Mouse (Mus musculus) CH12.LX (cell line): Measurements from ENCODE around the gene Bnipl. TPM values are rescaled to one million over a fixed set of nuclear protein-coding genes. Genes with fewer than 3 reads are reported as not detected.

Source experiments
- DNase-seq: peaks from one replicate; pipeline ENCODE4 v3.0.0-alpha.2; 2013; ENCODE audit errors: extremely low read depth
- H3K27ac ChIP-seq: 2 replicates; pipeline ENCODE4 v1.5.1; 2012; ENCODE audit warnings: low read depth, mild to moderate bottlenecking, control low read depth, moderate library complexity; ENCODE audit not compliant: insufficient read depth
- H3K27me3 ChIP-seq: replicated peaks from 2 replicates; pipeline ENCODE3; 2012; ENCODE audit warnings: inconsistent platforms
- H3K36me3 ChIP-seq, 2 experiments: replicated peaks in 1 of 2; 2 replicates each; pipeline versions ENCODE3 to v1.6.1; 2012; ENCODE audit warnings: inconsistent platforms in 1 of 2, low read length in 1 of 2, mild to moderate bottlenecking in 1 of 2, mixed read lengths in 1 of 2, moderate library complexity in 1 of 2; ENCODE audit not compliant: control insufficient read depth in 1 of 2, insufficient read depth in 1 of 2
- H3K4me1 ChIP-seq, 2 experiments: 2 replicates each; pipeline ENCODE4 v1.6.1; 2012; ENCODE audit warnings: inconsistent platforms in 1 of 2, moderate library complexity in 1 of 2; ENCODE audit not compliant: insufficient read depth in 2 of 2, control insufficient read depth in 1 of 2
- H3K4me2 ChIP-seq: 2 replicates; pipeline ENCODE4 v1.6.1; 2012; ENCODE audit warnings: low read depth, mild to moderate bottlenecking, control low read depth; ENCODE audit not compliant: poor library complexity, insufficient read depth, severe bottlenecking
- H3K4me3 ChIP-seq, 3 experiments: fragments of 150-350 bp in 1 of 3; sonication (generic) in 1 of 3; replicated peaks in 1 of 3; 2 replicates each; pipeline versions ENCODE3 to v1.5.1; 2011 to 2012; ENCODE audit warnings: low read depth in 2 of 3, low read length in 2 of 3, mild to moderate bottlenecking in 2 of 3, moderate library complexity in 2 of 3, control low read depth in 1 of 3, improper control_type of control experiment in 1 of 3, inconsistent platforms in 1 of 3, mixed read lengths in 1 of 3; ENCODE audit not compliant: poor library complexity in 1 of 3
- H3K79me2 ChIP-seq: replicated peaks from 2 replicates; pipeline ENCODE4 v1.6.1; 2012; ENCODE audit warnings: mild to moderate bottlenecking, moderate library complexity; ENCODE audit not compliant: control insufficient read depth, poor library complexity, insufficient read depth, severe bottlenecking; ENCODE audit errors: extremely low read depth
- H3K9ac ChIP-seq: 2 replicates; pipeline ENCODE4 v1.6.1; 2012; ENCODE audit warnings: low read depth, mild to moderate bottlenecking, control low read depth, moderate library complexity; ENCODE audit not compliant: insufficient read depth
- H3K9me3 ChIP-seq: replicated peaks from 2 replicates; pipeline ENCODE3; 2012; ENCODE audit warnings: low read length, inconsistent platforms, mixed read lengths
- BHLHE40 ChIP-seq: IDR thresholded peaks from 2 replicates; pipeline ENCODE4 v1.6.1; 2011; ENCODE audit warnings: mild to moderate bottlenecking, low read depth, low read length, improper control_type of control experiment
- CHD1 ChIP-seq: IDR thresholded peaks from 2 replicates; pipeline ENCODE4 v1.6.1; 2012; ENCODE audit warnings: low read depth, low read length, improper control_type of control experiment, inconsistent platforms
- CHD2 ChIP-seq: IDR thresholded peaks from 2 replicates; pipeline ENCODE4 v1.6.1; 2011; ENCODE audit warnings: low read length, improper control_type of control experiment
- CTCF ChIP-seq, 2 experiments: IDR thresholded peaks in 1 of 2; conservative IDR thresholded peaks in 1 of 2; 2 replicates each; pipeline ENCODE4 v1.5.1; 2011 to 2012; ENCODE audit warnings: low read depth in 2 of 2, low read length in 2 of 2, improper control_type of control experiment in 1 of 2, inconsistent platforms in 1 of 2, mild to moderate bottlenecking in 1 of 2, moderate library complexity in 1 of 2
- E2F4 ChIP-seq: IDR thresholded peaks from 2 replicates; pipeline ENCODE4 v1.6.1; 2011; ENCODE audit warnings: low read depth, low read length, improper control_type of control experiment; ENCODE audit not compliant: insufficient replicate concordance
- EP300 ChIP-seq: IDR thresholded peaks from 2 replicates; pipeline ENCODE4 v1.6.1; 2011; ENCODE audit warnings: low read length, improper control_type of control experiment
- ETS1 ChIP-seq: conservative IDR thresholded peaks from 2 replicates; pipeline ENCODE4 v1.6.1; 2012; ENCODE audit warnings: low read depth, mild to moderate bottlenecking, inconsistent platforms, low read length, improper control_type of control experiment, moderate library complexity
- GABPA ChIP-seq: IDR thresholded peaks from 2 replicates; pipeline ENCODE4 v1.6.1; 2012; ENCODE audit warnings: low read depth, low read length, improper control_type of control experiment, inconsistent platforms; ENCODE audit not compliant: insufficient replicate concordance
- IRF4 ChIP-seq: IDR thresholded peaks from 2 replicates; pipeline ENCODE4 v1.6.1; 2014; ENCODE audit warnings: low read depth, mild to moderate bottlenecking, inconsistent platforms, low read length, improper control_type of control experiment
- JUN ChIP-seq: IDR thresholded peaks from 2 replicates; pipeline ENCODE4 v1.6.1; 2011; ENCODE audit warnings: low read depth, mild to moderate bottlenecking, low read length, improper control_type of control experiment, moderate library complexity; ENCODE audit not compliant: insufficient read depth
- KAT2A ChIP-seq: IDR thresholded peaks from 2 replicates; pipeline ENCODE4 v1.6.1; 2012; ENCODE audit warnings: low read length, improper control_type of control experiment, inconsistent platforms; ENCODE audit not compliant: insufficient replicate concordance
- MAFK ChIP-seq: IDR thresholded peaks from 2 replicates; pipeline ENCODE4 v1.6.1; 2011; ENCODE audit warnings: low read length, improper control_type of control experiment; ENCODE audit not compliant: insufficient replicate concordance
- MAX ChIP-seq: IDR thresholded peaks from 2 replicates; pipeline ENCODE4 v1.6.1; 2011; ENCODE audit warnings: low read length, improper control_type of control experiment
- MAZ ChIP-seq: IDR thresholded peaks from 2 replicates; pipeline ENCODE4 v1.6.1; 2012; ENCODE audit warnings: low read depth, mild to moderate bottlenecking, inconsistent platforms, low read length, improper control_type of control experiment, moderate library complexity
- MEF2A ChIP-seq: IDR thresholded peaks from 2 replicates; pipeline ENCODE4 v1.6.1; 2014; ENCODE audit warnings: low read depth, mild to moderate bottlenecking, inconsistent platforms, low read length, improper control_type of control experiment, borderline replicate concordance
- MXI1 ChIP-seq: IDR thresholded peaks from 2 replicates; pipeline ENCODE4 v1.6.1; 2011; ENCODE audit warnings: mild to moderate bottlenecking, low read depth, low read length, improper control_type of control experiment
- MYC ChIP-seq: IDR thresholded peaks from 2 replicates; pipeline ENCODE4 v1.6.1; 2011; ENCODE audit warnings: low read depth, mild to moderate bottlenecking, improper control_type of control experiment, low read length
- NELFE ChIP-seq: IDR thresholded peaks from 2 replicates; pipeline ENCODE4 v1.6.1; 2011; ENCODE audit warnings: low read depth, low read length, improper control_type of control experiment
- PAX5 ChIP-seq: IDR thresholded peaks from 2 replicates; pipeline ENCODE4 v1.6.1; 2012; ENCODE audit warnings: low read length, inconsistent platforms, mixed read lengths
- SIN3A ChIP-seq: IDR thresholded peaks from 2 replicates; pipeline ENCODE4 v1.6.1; 2012; ENCODE audit warnings: low read length, improper control_type of control experiment, inconsistent platforms
- SMC3 ChIP-seq: IDR thresholded peaks from 2 replicates; pipeline ENCODE4 v1.6.1; 2011; ENCODE audit warnings: low read depth, low read length, improper control_type of control experiment
- TBP ChIP-seq: conservative IDR thresholded peaks from 2 replicates; pipeline ENCODE4 v1.6.1; 2011; ENCODE audit warnings: low read depth, low read length, improper control_type of control experiment
- TCF12 ChIP-seq: IDR thresholded peaks from 2 replicates; pipeline ENCODE4 v1.6.1; 2014; ENCODE audit warnings: low read depth, mild to moderate bottlenecking, inconsistent platforms, low read length, improper control_type of control experiment
- USF1 ChIP-seq: IDR thresholded peaks from 2 replicates; pipeline ENCODE4 v1.6.1; 2014; ENCODE audit warnings: low read depth, mild to moderate bottlenecking, inconsistent platforms, low read length, improper control_type of control experiment
- ZC3H11A ChIP-seq: IDR thresholded peaks from 2 replicates; pipeline ENCODE4 v1.6.1; 2012; ENCODE audit warnings: low read depth, mild to moderate bottlenecking, inconsistent platforms, low read length, improper control_type of control experiment
- ZKSCAN1 ChIP-seq: IDR thresholded peaks from 2 replicates; pipeline ENCODE4 v1.6.1; 2012; ENCODE audit warnings: low read depth, inconsistent platforms, low read length, improper control_type of control experiment, borderline replicate concordance
- ZNF384 ChIP-seq: IDR thresholded peaks from 2 replicates; pipeline ENCODE4 v1.6.1; 2012; ENCODE audit warnings: low read depth, low read length, improper control_type of control experiment, inconsistent platforms
- dilution Hi-C: fragments of 300-500 bp; cut with MboI; formaldehyde crosslinking; loops from 2 replicates; pipeline ENCODE4 v1.14.3; 2020; ENCODE audit warnings: low sequenced_read_pairs; ENCODE audit not compliant: extremely low pct_unique_long_range_greater_than_20kb, extremely low pct_ligation_motif_present
- in situ Hi-C: fragments of 300-500 bp; cut with MboI; formaldehyde crosslinking; loops from 3 replicates; pipeline ENCODE4 v1.14.3; 2019; ENCODE audit warnings: low sequenced_read_pairs, low pct_ligation_motif_present, low pct_unique_long_range_greater_than_20kb, mixed read lengths
- polyA plus RNA-seq: library from polyadenylated mRNA; unstranded; fragments of >175 nt; gene quantifications from 2 replicates; pipeline ENCODE4 v1.2.1, GENCODE M21; 2012; ENCODE audit warnings: low read depth; ENCODE audit not compliant: insufficient read length
- total RNA-seq, 2 experiments: library from RNA; depleted of rRNA; stranded (reverse); fragments of 300-350 nt in 1 of 2; fragments of >200 nt in 1 of 2; gene quantifications; 2 replicates each; pipeline ENCODE4 v1.2.3; 2012 to 2014

Bnipl gene
- total and polyA plus RNA-seq, 3 experiments = 0.33 TPM; not detected in 2

DNA sequence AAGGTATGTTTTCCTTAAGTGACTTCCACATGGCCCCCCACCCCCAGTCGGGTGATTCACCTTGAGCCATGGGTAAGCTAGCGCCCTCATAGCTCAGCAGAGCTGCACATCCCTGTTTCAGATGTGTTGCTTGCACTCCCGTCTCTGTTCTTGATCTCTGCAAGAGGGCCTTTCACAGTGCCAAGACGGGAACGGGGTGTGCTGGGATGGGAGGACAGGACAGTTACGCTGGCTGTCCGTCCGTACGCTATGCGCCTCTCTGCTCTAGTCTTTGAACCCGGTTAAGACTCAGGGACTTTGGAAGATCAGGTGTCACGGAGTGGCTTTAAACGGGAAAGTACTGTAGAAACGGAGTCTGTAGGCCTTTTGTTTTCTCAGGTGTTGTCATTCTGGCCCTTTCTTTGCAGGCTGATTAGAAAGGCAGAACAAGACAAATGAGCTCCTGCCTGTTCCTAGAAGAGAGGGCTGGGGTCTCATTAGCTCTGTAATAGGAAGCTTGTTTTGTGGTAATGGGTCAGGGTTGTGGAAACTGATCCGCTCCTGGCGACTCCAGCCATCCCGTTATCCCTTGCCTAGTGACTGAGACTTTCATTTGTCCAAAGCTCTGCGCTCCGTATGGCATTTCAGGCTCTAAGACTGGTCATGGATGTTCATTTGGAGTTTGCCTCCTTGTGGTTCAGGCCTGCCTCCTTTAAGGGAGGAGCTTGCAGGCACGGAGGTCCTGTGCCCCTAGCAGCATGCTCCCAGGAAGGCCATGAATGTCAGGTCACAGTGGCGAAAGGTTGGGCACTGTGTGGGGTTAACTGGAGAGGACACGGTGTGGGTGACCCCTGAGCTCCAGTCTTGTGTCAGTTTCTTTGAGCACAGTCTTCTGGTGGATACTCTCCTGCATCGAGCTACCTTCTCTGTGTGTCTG lies 15.3 kb downstream of the Bnipl start:
- H3K4me1 ChIP-seq = peaks cover 18 to 45% of the 10 kb centered on the region in 2 experiments
- no peak overlapping the region for H3K9ac ChIP-seq
- no peak for TF ChIP-seq TBP
- H3K4me2 ChIP-seq = no peak overlapping the region
- no peak for DNase-seq
- in situ Hi-C loops = no loop called here
- H3K79me2 ChIP-seq = peaks cover 19% of the 10 kb centered on the region
- H3K4me3 ChIP-seq = no peak overlapping the region
- no peaks in the 10 kb centered on the region for H3K9me3 ChIP-seq
- H3K27me3 ChIP-seq = no peaks in the 10 kb centered on the region
- H3K36me3 ChIP-seq = peaks cover 48 to 73% of the 10 kb centered on the region in 2 experiments
- dilution Hi-C loops = no loop called here
- H3K27ac ChIP-seq = no peak overlapping the region

DNA sequence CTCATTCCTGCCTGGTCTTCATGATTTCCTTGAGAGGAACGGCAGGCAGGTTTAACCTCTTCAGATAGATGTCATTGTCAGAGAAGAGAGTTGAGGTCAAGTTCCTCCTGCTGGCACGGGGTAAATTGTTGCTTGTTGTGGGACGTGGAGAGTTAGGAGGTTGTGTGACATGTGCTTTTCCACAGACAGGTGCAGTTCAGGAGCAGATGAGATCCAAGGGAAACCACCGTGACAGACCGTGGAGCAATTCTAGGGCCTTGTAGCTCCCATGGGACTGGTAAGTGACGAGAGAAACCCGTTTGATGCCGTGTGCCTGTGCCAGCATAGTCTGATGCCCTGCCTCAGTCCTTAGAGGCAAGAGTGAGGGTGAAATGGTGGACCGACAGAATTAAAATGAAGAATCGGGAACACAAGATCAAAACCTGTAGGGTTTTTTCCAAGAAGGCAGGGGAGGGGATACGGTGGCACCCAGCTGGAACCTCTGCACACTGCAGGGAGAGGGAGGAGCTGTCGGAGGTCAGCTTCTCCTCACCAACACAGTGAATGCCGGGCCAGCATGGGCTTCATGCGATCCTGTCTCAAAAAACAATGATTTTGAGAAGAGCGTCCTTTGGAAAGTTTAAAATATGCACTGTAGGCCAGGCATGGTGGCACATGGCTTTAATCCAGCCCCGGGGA lies 17.6 kb downstream of the Bnipl start:
- peaks cover 18 to 46% of the 10 kb centered on the region in 2 experiments for H3K4me1 ChIP-seq
- in situ Hi-C loops = no loop called here
- no peaks in the 10 kb centered on the region for H3K9me3 ChIP-seq
- H3K4me2 ChIP-seq = peak overlapping the region; percentile 79
- dilution Hi-C loops = no loop called here
- TF ChIP-seq USF1 (no peak), MXI1 (peak; percentile 67; the same call in 1 of the 2 replicates), ZC3H11A (no peak), E2F4 (no peak), BHLHE40 (peak; percentile 91), ZNF384 (no peak), JUN (peak; percentile 30; the same call in 1 of the 2 replicates), NELFE (no peak), SMC3 (no peak), MAX (peak; percentile 94), SIN3A (peak; percentile 66), TCF12 (peak; percentile 71), MAZ (0 out of 2 replicates have a peak, but pooled peaks have one; percentile 6), IRF4 (peak; percentile 62; the same call in 1 of the 2 replicates), TBP (0 out of 2 replicates have a peak, but pooled peaks have one; percentile 18), CHD2 (peak; percentile 33; the same call in 1 of the 2 replicates), EP300 (peak; percentile 74), PAX5 (no peak), ETS1 (peak; percentile 86), ZKSCAN1 (no peak), GABPA (no peak), CHD1 (no peak), KAT2A (0 out of 2 replicates have a peak, but pooled peaks have one; percentile 53), MYC (peak; percentile 92), CTCF (conservative IDR thresholded peaks at IDR 0.05 in 1 of 2, IDR thresholded peaks at IDR 0.05 in 1 of 2; ENCODE audit: low read depth in 2 of 2, low read length in 2 of 2) (no peak), MEF2A (peak; percentile 59), MAFK (0 out of 2 replicates have a peak, but pooled peaks have one; percentile 37)
- H3K27me3 ChIP-seq = no peaks in the 10 kb centered on the region
- peak overlapping the region; percentile 97 for H3K27ac ChIP-seq
- peaks cover 48 to 63% of the 10 kb centered on the region in 2 experiments for H3K36me3 ChIP-seq
- peak; percentile 87 for DNase-seq
- peak overlapping the region in 2 of 3 experiments; percentile 5 to 38 for H3K4me3 ChIP-seq
- peaks cover 39% of the 10 kb centered on the region for H3K79me2 ChIP-seq
- H3K9ac ChIP-seq = peak overlapping the region; percentile 69
